ENCODE assay signal across 8 mouse cellular contexts in genomic region chr1:155093145-155093791, GRCm38 (mm10). TPM values are rescaled to one million over a fixed set of nuclear protein-coding genes. Genes with fewer than 3 reads are reported as not detected.
DNase-seq lines count a peak whose midpoint lies in the region; ATAC-seq and TF ChIP-seq lines count a peak whose summit lies in the region.

No protein-coding gene starts in this region.

- ATAC-seq in liver, embryonic 12.5 days = no peak
- no peak for ATAC-seq in liver, postnatal 0 days
- no peak for ATAC-seq in midbrain, postnatal 0 days (ENCODE audit: low FRiP score)
- ATAC-seq in activated CD4-positive, CD25-positive, alpha-beta regulatory T cell, adult 4 months = no peak

- no peak for TF ChIP-seq EP300 in liver, postnatal 0 days (IDR thresholded peaks at IDR 0.05; ENCODE audit: low read depth)

- 60% methylated on average over 4 of the region's 4 CpGs for WGBS in liver, embryonic 12.5 days (ENCODE audit: insufficient replicate concordance)
- 73% methylated on average over 4 of the region's 4 CpGs for WGBS in liver, postnatal 0 days (ENCODE audit: insufficient replicate concordance)
- 27% methylated on average over 4 of the region's 4 CpGs for WGBS in midbrain, postnatal 0 days

- no peak overlapping the region for H3K4me2 ChIP-seq in liver, embryonic 12.5 days
- no peak overlapping the region for H3K4me2 ChIP-seq in liver, postnatal 0 days (ENCODE audit: low read depth, low read length)
- H3K4me2 ChIP-seq in midbrain, postnatal 0 days (ENCODE audit: low read depth, low read length, poor library complexity, severe bottlenecking) = no peak overlapping the region

- no peak for DNase-seq in liver, postnatal 0 days
- peak; percentile 41 for DNase-seq in gastrocnemius, postnatal 25 days
- peak; percentile 56 for DNase-seq in kidney, adult 9 months
- DNase-seq in midbrain, postnatal 0 days (ENCODE audit: low spot score) = peak; percentile 40
- no peak for DNase-seq in layer of hippocampus, adult 18-20 months (ENCODE audit: low spot score in 2 of 2)
- no peak for DNase-seq in spleen, postnatal 4 days (ENCODE audit: low spot score in 2 of 2)

- H3K4me3 ChIP-seq in liver, embryonic 12.5 days = no peak overlapping the region
- H3K4me3 ChIP-seq in liver, postnatal 0 days (ENCODE audit: low read depth, low read length) = no peak overlapping the region
- no peak overlapping the region for H3K4me3 ChIP-seq in midbrain, postnatal 0 days (ENCODE audit: low read depth, low read length)

- 0 out of 2 replicates have a peak overlapping the region, but pooled peaks have one; percentile 13 for H3K27ac ChIP-seq in liver, embryonic 12.5 days
- H3K27ac ChIP-seq in liver, postnatal 0 days (ENCODE audit: low read depth) = no peak overlapping the region
- H3K27ac ChIP-seq in midbrain, postnatal 0 days (ENCODE audit: low read depth, low read length) = no peak overlapping the region

- no peak for TF ChIP-seq CTCF in liver, postnatal 0 days (IDR thresholded peaks at IDR 0.05; ENCODE audit: low read depth)
- no peak for TF ChIP-seq CTCF in midbrain, postnatal 0 days (IDR thresholded peaks at IDR 0.05)

- H3K9ac ChIP-seq in liver, embryonic 12.5 days = no peak overlapping the region
- no peak overlapping the region for H3K9ac ChIP-seq in liver, postnatal 0 days (replicated peaks)
- H3K9ac ChIP-seq in midbrain, postnatal 0 days (replicated peaks; ENCODE audit: low read length, poor library complexity, severe bottlenecking) = no peak overlapping the region

- no peaks in the 10 kb centered on the region for H3K9me3 ChIP-seq in liver, embryonic 12.5 days (replicated peaks)
- no peaks in the 10 kb centered on the region for H3K9me3 ChIP-seq in liver, postnatal 0 days (ENCODE audit: low read length)
- H3K9me3 ChIP-seq in midbrain, postnatal 0 days (ENCODE audit: low read length) = no peaks in the 10 kb centered on the region

- H3K27me3 ChIP-seq in liver, embryonic 12.5 days (replicated peaks) = peaks cover 8% of the 10 kb centered on the region; the same call in 1 of the 2 replicates
- no peaks in the 10 kb centered on the region for H3K27me3 ChIP-seq in liver, postnatal 0 days (ENCODE audit: insufficient read depth, low read length)
- no peaks in the 10 kb centered on the region for H3K27me3 ChIP-seq in midbrain, postnatal 0 days (ENCODE audit: insufficient read depth, low read length)

- H3K36me3 ChIP-seq in liver, embryonic 12.5 days = no peaks in the 10 kb centered on the region
- 0 out of 2 replicates have a peak, but pooled peaks cover 3% of the 10 kb centered on the region for H3K36me3 ChIP-seq in liver, postnatal 0 days (replicated peaks; ENCODE audit: insufficient read depth, low read length)
- no peaks in the 10 kb centered on the region for H3K36me3 ChIP-seq in midbrain, postnatal 0 days (ENCODE audit: insufficient read depth, low read length)

- peaks cover 58% of the 10 kb centered on the region for H3K4me1 ChIP-seq in liver, embryonic 12.5 days
- H3K4me1 ChIP-seq in liver, postnatal 0 days (ENCODE audit: insufficient read depth) = peaks cover 54% of the 10 kb centered on the region
- peaks cover 29% of the 10 kb centered on the region for H3K4me1 ChIP-seq in midbrain, postnatal 0 days (ENCODE audit: insufficient read depth, low read length)

RNA-seq across cellular contexts. Expression of gene Ier5, which starts 6.2 kb away (rescaled TPM):
- 6.1 and 6.9 TPM in 2 replicates for polyA plus RNA-seq in liver, embryonic 12.5 days (2016; fragmentation: Nextera tagmentation; extraction: Ambion mirVana)
- 1.5 and 3.2 TPM in 2 replicates for polyA plus RNA-seq in liver, postnatal 0 days (2015; fragmentation: Nextera tagmentation; extraction: Ambion mirVana)
- 1 to 10 TPM; 5.5 to 7.5 TPM for total RNA-seq in gastrocnemius, postnatal 25 days (2021)
- 30.1 and 44.2 TPM in 2 replicates for total RNA-seq in midbrain, postnatal 0 days (2014; rRNA removed)
- polyA plus RNA-seq in midbrain, postnatal 0 days (2015; fragmentation: Nextera tagmentation; extraction: Ambion mirVana) = 3.9 and 4.0 TPM in 2 replicates
- 10 to 100 TPM; 32.3 to 36.2 TPM for total RNA-seq in layer of hippocampus, adult 18-20 months (2021)
- polyA plus RNA-seq in activated CD4-positive, CD25-positive, alpha-beta regulatory T cell, adult 4 months (2017; shearing (Covaris generic)) = 1 to 10 TPM; 5.0 to 7.9 TPM

RNA-seq across cellular contexts. Expression of gene Mr1, which starts 53.3 kb away (rescaled TPM):
- polyA plus RNA-seq in liver, embryonic 12.5 days (2016; fragmentation: Nextera tagmentation; extraction: Ambion mirVana) = 0.49 and 0.62 TPM in 2 replicates
- polyA plus RNA-seq in liver, postnatal 0 days (2015; fragmentation: Nextera tagmentation; extraction: Ambion mirVana) = 0.78 and 0.92 TPM in 2 replicates
- 10 to 100 TPM in 1 of 2 experiments, 1 to 10 TPM in 1; 7.3 to 10.6 TPM for total RNA-seq in gastrocnemius, postnatal 25 days (2021)
- total RNA-seq in midbrain, postnatal 0 days (2014; rRNA removed) = 2.9 and 5.1 TPM in 2 replicates
- 1.8 and 2.6 TPM in 2 replicates for polyA plus RNA-seq in midbrain, postnatal 0 days (2015; fragmentation: Nextera tagmentation; extraction: Ambion mirVana)
- total RNA-seq in layer of hippocampus, adult 18-20 months (2021) = 1 to 10 TPM; 3.8 to 4.1 TPM
- polyA plus RNA-seq in activated CD4-positive, CD25-positive, alpha-beta regulatory T cell, adult 4 months (2017; shearing (Covaris generic)) = 10 to 100 TPM; 19.1 to 20.7 TPM

Comparison
In these comparisons a context has a peak if more than half of its experiments do, and no peak if none do; other contexts are left out.
1. DNase-seq: peak in gastrocnemius, postnatal 25 days (single experiment), kidney, adult 9 months (single experiment) and midbrain, postnatal 0 days (single experiment); none in liver, postnatal 0 days (single experiment), layer of hippocampus, adult 18-20 months (0 of 2) and spleen, postnatal 4 days (0 of 2).